Comparison of ENCODE assay signal across 8 mouse cellular contexts in genomic region chr14:54059776-54060175, GRCm38 (mm10).
DNase-seq lines count a peak whose midpoint lies in the region; ATAC-seq and TF ChIP-seq lines count a peak whose summit lies in the region.

No protein-coding gene starts in this region.

- TF ChIP-seq EP300 in liver, embryonic 14.5 days (IDR thresholded peaks at IDR 0.05; ENCODE audit: low read depth), result no peak

- no peaks in the 10 kb centered on the region for H3K4me1 ChIP-seq in kidney, postnatal 0 days (replicated peaks; ENCODE audit: insufficient read depth, low read length)
- H3K4me1 ChIP-seq in liver, embryonic 14.5 days (replicated peaks; ENCODE audit: control insufficient read depth in 2 of 2, insufficient read depth in 2 of 2, low read length in 1 of 2), result peaks cover 3 to 7% of the 10 kb centered on the region in 2 experiments
- H3K4me1 ChIP-seq in neural tube, embryonic 14.5 days (ENCODE audit: control insufficient read depth, insufficient read depth, low read length), result peaks cover 13% of the 10 kb centered on the region; the same call in 1 of the 2 replicates

- no peaks in the 10 kb centered on the region for H3K36me3 ChIP-seq in kidney, postnatal 0 days (ENCODE audit: insufficient read depth, low read length)
- H3K36me3 ChIP-seq in liver, embryonic 14.5 days (replicated peaks; ENCODE audit: control insufficient read depth, insufficient read depth, low read depth), result no peaks in the 10 kb centered on the region
- H3K36me3 ChIP-seq in neural tube, embryonic 14.5 days (ENCODE audit: control insufficient read depth, insufficient read depth, low read length), result no peaks in the 10 kb centered on the region

- peak; percentile 91 for TF ChIP-seq CTCF in kidney, postnatal 0 days (IDR thresholded peaks at IDR 0.05; ENCODE audit: low read depth)
- peak; percentile 67 for TF ChIP-seq CTCF in liver, embryonic 14.5 days (IDR thresholded peaks at IDR 0.05; ENCODE audit: low read depth)

- ATAC-seq in kidney, postnatal 0 days (replicated peaks; ENCODE audit: low FRiP score, low read depth), result peak; percentile 66
- ATAC-seq in liver, embryonic 14.5 days (ENCODE audit: insufficient read depth), result no peak
- peak; percentile 90 for ATAC-seq in neural tube, embryonic 14.5 days (ENCODE audit: low read depth)

- no peak overlapping the region for H3K9ac ChIP-seq in kidney, postnatal 0 days (ENCODE audit: low read depth, low read length)
- H3K9ac ChIP-seq in liver, embryonic 14.5 days (replicated peaks), result no peak overlapping the region
- H3K9ac ChIP-seq in neural tube, embryonic 14.5 days (replicated peaks; ENCODE audit: low read depth, low read length), result no peak overlapping the region

- peak; percentile 71 for DNase-seq in A20 (ENCODE audit: low read depth, low spot score)
- DNase-seq in adrenal gland, adult 18-20 months (ENCODE audit: low spot score in 2 of 2), result peak; percentile 44 to 54
- peak; percentile 90 for DNase-seq in embryo, embryonic 11 days
- peak; percentile 67 for DNase-seq in heart, adult 8-10 months (ENCODE audit: low spot score)
- peak; percentile 96 for DNase-seq in kidney, postnatal 0 days (ENCODE audit: low spot score)
- peak; percentile 42 to 54 (median 49) for DNase-seq in liver, embryonic 14.5 days (ENCODE audit: low read depth in 3 of 3, low spot score in 3 of 3)
- peak; percentile 79 for DNase-seq in telencephalon, adult 2 months (ENCODE audit: low read depth, low spot score)

- WGBS in kidney, postnatal 0 days, result 15% methylated on average over 4 of the region's 4 CpGs
- 14% methylated on average over 4 of the region's 4 CpGs for WGBS in liver, embryonic 14.5 days (ENCODE audit: insufficient replicate concordance)
- WGBS in neural tube, embryonic 14.5 days, result 20% methylated on average over 4 of the region's 4 CpGs

- no peak overlapping the region for H3K27ac ChIP-seq in kidney, postnatal 0 days
- H3K27ac ChIP-seq in liver, embryonic 14.5 days, result no peak overlapping the region
- H3K27ac ChIP-seq in neural tube, embryonic 14.5 days (ENCODE audit: low read depth, low read length), result peak overlapping the region; percentile 45; the same call in 1 of the 2 replicates

- H3K9me3 ChIP-seq in kidney, postnatal 0 days (replicated peaks; ENCODE audit: low read length), result no peaks in the 10 kb centered on the region
- H3K9me3 ChIP-seq in liver, embryonic 14.5 days (ENCODE audit: control insufficient read depth, low read length), result no peaks in the 10 kb centered on the region
- no peaks in the 10 kb centered on the region for H3K9me3 ChIP-seq in neural tube, embryonic 14.5 days (ENCODE audit: control insufficient read depth, low read length)

- H3K4me3 ChIP-seq in kidney, postnatal 0 days (replicated peaks; ENCODE audit: low read depth, low read length), result no peak overlapping the region
- H3K4me3 ChIP-seq in liver, embryonic 14.5 days (ENCODE audit: insufficient read depth in 1 of 2, low read depth in 2 of 2, low read length in 2 of 2), result no peak overlapping the region
- no peak overlapping the region for H3K4me3 ChIP-seq in neural tube, embryonic 14.5 days (ENCODE audit: low read depth, low read length)

- no peak overlapping the region for H3K4me2 ChIP-seq in kidney, postnatal 0 days (ENCODE audit: low read length)
- no peak overlapping the region for H3K4me2 ChIP-seq in liver, embryonic 14.5 days (ENCODE audit: low read depth)
- H3K4me2 ChIP-seq in neural tube, embryonic 14.5 days (ENCODE audit: low read depth, low read length), result no peak overlapping the region

- no peaks in the 10 kb centered on the region for H3K27me3 ChIP-seq in kidney, postnatal 0 days (ENCODE audit: insufficient read depth, low read length)
- peaks cover 4% of the 10 kb centered on the region for H3K27me3 ChIP-seq in liver, embryonic 14.5 days (ENCODE audit: control insufficient read depth, insufficient read depth, low read length)
- no peaks in the 10 kb centered on the region for H3K27me3 ChIP-seq in neural tube, embryonic 14.5 days (ENCODE audit: control insufficient read depth, insufficient read depth, low read length)
